Mouse (Mus musculus): ENCODE results near the gene Sh2b1. TPM values are rescaled to one million over a fixed set of nuclear protein-coding genes. Genes with fewer than 3 reads are reported as not detected.

Gene Sh2b1
- polyA plus RNA-seq, 1 experiment from 2014 or later, result 38.0 TPM

DNA sequence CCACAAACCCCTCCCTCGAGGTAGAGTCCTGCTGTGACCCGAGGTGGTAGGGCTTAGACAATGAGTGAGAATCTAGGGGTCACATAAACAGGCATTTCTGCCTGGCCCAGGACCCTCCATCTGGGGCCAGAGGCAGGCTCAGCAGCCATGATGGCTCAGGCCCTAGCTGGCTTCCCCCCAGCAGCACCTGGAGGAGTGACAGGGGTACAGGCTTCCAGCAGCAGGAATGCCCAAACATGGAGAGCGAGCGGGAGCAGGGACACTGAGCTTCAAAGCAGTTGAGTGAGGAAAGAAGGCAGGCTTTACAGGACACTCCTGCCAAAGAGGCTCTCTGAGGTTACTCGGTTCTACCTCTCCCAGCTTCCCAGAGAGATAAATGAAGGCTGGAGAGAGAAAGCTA, 10.4 kb downstream of the Sh2b1 start:
- no peak for ATAC-seq (ENCODE audit: low FRiP score)
- H3K4me2 ChIP-seq (replicated peaks; ENCODE audit: low read depth, low read length), result no peak overlapping the region
- DNase-seq (ENCODE audit: low spot score), result no peak
- peaks cover 6% of the 10 kb centered on the region; the same call in 1 of the 2 replicates for H3K36me3 ChIP-seq (ENCODE audit: control insufficient read depth, insufficient read depth, low read length)
- H3K4me1 ChIP-seq (replicated peaks; ENCODE audit: control insufficient read depth, insufficient read depth, low read length), result no peaks in the 10 kb centered on the region
- no peaks in the 10 kb centered on the region for H3K9me3 ChIP-seq (ENCODE audit: control insufficient read depth, low read length)
- H3K27me3 ChIP-seq (ENCODE audit: control insufficient read depth, insufficient read depth, low read length), result no peaks in the 10 kb centered on the region
- no peak overlapping the region for H3K4me3 ChIP-seq (ENCODE audit: low read depth, low read length)
- no peak overlapping the region for H3K27ac ChIP-seq (ENCODE audit: low read depth, low read length)
- no peak overlapping the region for H3K9ac ChIP-seq (ENCODE audit: low read depth, low read length)
- 42% methylated on average over 5 of the region's 5 CpGs for WGBS

DNA sequence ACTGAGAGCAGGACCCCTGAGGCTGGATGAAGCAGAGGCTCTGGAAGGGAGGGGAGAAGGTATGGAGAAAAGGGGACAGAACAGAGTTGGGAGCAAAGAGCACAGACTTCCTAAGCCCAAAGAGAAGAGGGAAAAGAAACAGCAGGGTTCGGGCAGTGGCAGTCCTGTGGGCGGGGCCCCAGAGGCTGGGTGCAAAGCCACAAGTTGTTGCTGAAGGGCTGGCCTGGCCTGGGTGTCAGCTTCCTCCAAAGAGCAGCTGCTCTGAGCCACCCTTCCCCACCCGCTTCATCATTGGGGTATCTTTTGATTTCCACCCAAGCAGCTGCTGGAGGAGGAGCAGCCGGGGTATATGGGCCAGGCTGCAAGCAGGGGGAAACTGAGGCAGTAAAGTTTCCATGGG, 11.1 kb downstream of the Sh2b1 start:
- no peaks in the 10 kb centered on the region for H3K27me3 ChIP-seq (ENCODE audit: control insufficient read depth, insufficient read depth, low read length)
- no peak overlapping the region for H3K4me2 ChIP-seq (replicated peaks; ENCODE audit: low read depth, low read length)
- H3K36me3 ChIP-seq (ENCODE audit: control insufficient read depth, insufficient read depth, low read length), result peaks cover 6% of the 10 kb centered on the region; the same call in 1 of the 2 replicates
- WGBS, result 50% methylated on average over 4 of the region's 4 CpGs
- H3K27ac ChIP-seq (ENCODE audit: low read depth, low read length), result no peak overlapping the region
- H3K4me3 ChIP-seq (ENCODE audit: low read depth, low read length), result no peak overlapping the region
- no peak for ATAC-seq (ENCODE audit: low FRiP score)
- H3K9me3 ChIP-seq (ENCODE audit: control insufficient read depth, low read length), result no peaks in the 10 kb centered on the region
- no peaks in the 10 kb centered on the region for H3K4me1 ChIP-seq (replicated peaks; ENCODE audit: control insufficient read depth, insufficient read depth, low read length)
- H3K9ac ChIP-seq (ENCODE audit: low read depth, low read length), result no peak overlapping the region
- DNase-seq (ENCODE audit: low spot score), result no peak

DNA sequence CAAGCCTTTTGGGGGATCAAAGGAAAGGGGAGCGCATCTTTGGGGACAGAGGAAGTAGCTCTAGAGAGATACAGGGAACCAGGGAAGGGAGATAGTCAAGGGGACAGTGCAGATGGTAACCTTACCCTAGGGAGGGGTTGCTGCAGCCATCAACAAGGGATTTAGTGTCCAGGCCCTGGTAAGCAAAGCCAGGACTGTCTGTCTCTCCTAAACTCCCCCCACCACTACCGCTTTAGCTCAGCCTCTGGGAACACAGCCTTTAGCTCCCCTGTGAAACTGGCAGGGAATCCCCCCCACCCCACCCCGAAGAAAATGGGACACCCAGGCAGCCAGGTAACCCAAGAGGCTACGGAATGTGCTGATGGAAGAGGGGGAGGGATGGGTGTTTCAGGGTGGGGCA, 11.7 kb downstream of the Sh2b1 start:
- no peak overlapping the region for H3K27ac ChIP-seq (ENCODE audit: low read depth, low read length)
- ATAC-seq (ENCODE audit: low FRiP score), result no peak
- H3K4me1 ChIP-seq (replicated peaks; ENCODE audit: control insufficient read depth, insufficient read depth, low read length), result no peaks in the 10 kb centered on the region

DNA sequence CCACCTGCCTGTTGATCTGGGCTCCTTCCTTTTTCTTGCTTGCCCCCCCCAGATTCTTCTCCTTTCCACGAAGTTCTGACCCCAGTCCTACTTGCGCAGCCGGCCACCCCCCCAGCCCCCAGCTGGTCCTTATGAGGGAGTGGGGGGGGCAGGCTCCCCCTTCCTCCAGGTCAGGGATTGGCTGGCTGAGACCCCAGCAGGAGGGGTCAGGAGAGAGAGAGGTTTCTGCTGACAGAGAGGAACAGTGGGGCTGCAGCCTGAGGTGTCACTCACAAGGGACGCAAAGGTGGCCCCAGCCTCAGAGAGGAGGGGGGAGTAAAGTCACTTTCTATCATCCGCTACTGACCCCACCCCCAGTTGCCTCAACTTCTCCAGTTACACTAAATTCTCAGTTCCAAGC, 12.2 kb downstream of the Sh2b1 start, which contains the start of gene Atp2a1:
Gene Atp2a1, minus strand, starts transcription at position 105 of the 400 bp plus-strand sequence.
- no peak for DNase-seq (ENCODE audit: low spot score)
- Histone ChIP-seq H3K4me2 (replicated peaks; ENCODE audit: low read depth, low read length) (no peak within 1 kb of the TSS; the same call in 1 of the 2 replicates), H3K36me3 (ENCODE audit: control insufficient read depth, insufficient read depth, low read length) (peaks cover 3% of the 10 kb centered on the region; the same call in 1 of the 2 replicates), H3K27ac (ENCODE audit: low read depth, low read length) (no peak within 1 kb of the TSS), H3K4me3 (ENCODE audit: low read depth, low read length) (no peak within 1 kb of the TSS), H3K9me3 (ENCODE audit: control insufficient read depth, low read length) (no peaks in the 10 kb centered on the region), H3K4me1 (replicated peaks; ENCODE audit: control insufficient read depth, insufficient read depth, low read length) (no peaks in the 10 kb centered on the region), H3K9ac (ENCODE audit: low read depth, low read length) (no peak within 1 kb of the TSS), H3K27me3 (ENCODE audit: control insufficient read depth, insufficient read depth, low read length) (no peaks in the 10 kb centered on the region)
- WGBS, result 41% methylated on average over 5 of the region's 5 CpGs
- no peak for ATAC-seq (ENCODE audit: low FRiP score)

More for the DNA sequence above, 11.7 kb downstream of the Sh2b1 start:
- Histone ChIP-seq H3K36me3 (ENCODE audit: control insufficient read depth, insufficient read depth, low read length) (peaks cover 6% of the 10 kb centered on the region; the same call in 1 of the 2 replicates), H3K27me3 (ENCODE audit: control insufficient read depth, insufficient read depth, low read length) (no peaks in the 10 kb centered on the region), H3K4me3 (ENCODE audit: low read depth, low read length) (no peak overlapping the region), H3K4me2 (replicated peaks; ENCODE audit: low read depth, low read length) (no peak overlapping the region), H3K9ac (ENCODE audit: low read depth, low read length) (no peak overlapping the region), H3K9me3 (ENCODE audit: control insufficient read depth, low read length) (no peaks in the 10 kb centered on the region)
- WGBS, result 69% methylated on average over 4 of the region's 4 CpGs
- DNase-seq (ENCODE audit: low spot score), result no peak

DNA sequence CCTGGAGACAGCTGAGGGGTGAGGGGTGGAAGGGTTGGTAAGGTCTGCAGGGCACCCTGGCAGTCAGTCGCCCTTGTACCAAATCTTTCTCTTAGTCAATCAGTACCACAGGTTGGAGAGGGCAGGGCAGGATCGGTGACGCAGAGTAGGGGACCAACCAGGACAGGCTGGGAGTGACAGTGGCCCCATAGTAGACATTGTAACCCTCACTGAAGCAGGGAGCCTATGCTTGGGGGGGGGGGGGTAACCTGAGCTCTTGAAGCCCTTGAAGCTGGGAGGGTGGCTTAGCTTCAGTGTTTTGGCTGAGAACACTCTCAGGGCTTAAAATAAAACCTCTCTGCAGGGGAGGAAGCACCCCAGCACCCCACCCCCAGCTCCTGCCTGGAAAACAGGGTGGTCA, 13.6 kb downstream of the Sh2b1 start:
- Histone ChIP-seq H3K9ac (ENCODE audit: low read depth, low read length) (no peak overlapping the region), H3K4me3 (ENCODE audit: low read depth, low read length) (no peak overlapping the region), H3K4me1 (replicated peaks; ENCODE audit: control insufficient read depth, insufficient read depth, low read length) (no peaks in the 10 kb centered on the region), H3K9me3 (ENCODE audit: control insufficient read depth, low read length) (no peaks in the 10 kb centered on the region), H3K27ac (ENCODE audit: low read depth, low read length) (no peak overlapping the region), H3K27me3 (ENCODE audit: control insufficient read depth, insufficient read depth, low read length) (no peaks in the 10 kb centered on the region), H3K36me3 (ENCODE audit: control insufficient read depth, insufficient read depth, low read length) (no peaks in the 10 kb centered on the region), H3K4me2 (replicated peaks; ENCODE audit: low read depth, low read length) (no peak overlapping the region)
- WGBS, result 64% methylated on average over 3 of the region's 3 CpGs
- ATAC-seq (ENCODE audit: low FRiP score) (no peak), DNase-seq (ENCODE audit: low spot score) (no peak)

DNA sequence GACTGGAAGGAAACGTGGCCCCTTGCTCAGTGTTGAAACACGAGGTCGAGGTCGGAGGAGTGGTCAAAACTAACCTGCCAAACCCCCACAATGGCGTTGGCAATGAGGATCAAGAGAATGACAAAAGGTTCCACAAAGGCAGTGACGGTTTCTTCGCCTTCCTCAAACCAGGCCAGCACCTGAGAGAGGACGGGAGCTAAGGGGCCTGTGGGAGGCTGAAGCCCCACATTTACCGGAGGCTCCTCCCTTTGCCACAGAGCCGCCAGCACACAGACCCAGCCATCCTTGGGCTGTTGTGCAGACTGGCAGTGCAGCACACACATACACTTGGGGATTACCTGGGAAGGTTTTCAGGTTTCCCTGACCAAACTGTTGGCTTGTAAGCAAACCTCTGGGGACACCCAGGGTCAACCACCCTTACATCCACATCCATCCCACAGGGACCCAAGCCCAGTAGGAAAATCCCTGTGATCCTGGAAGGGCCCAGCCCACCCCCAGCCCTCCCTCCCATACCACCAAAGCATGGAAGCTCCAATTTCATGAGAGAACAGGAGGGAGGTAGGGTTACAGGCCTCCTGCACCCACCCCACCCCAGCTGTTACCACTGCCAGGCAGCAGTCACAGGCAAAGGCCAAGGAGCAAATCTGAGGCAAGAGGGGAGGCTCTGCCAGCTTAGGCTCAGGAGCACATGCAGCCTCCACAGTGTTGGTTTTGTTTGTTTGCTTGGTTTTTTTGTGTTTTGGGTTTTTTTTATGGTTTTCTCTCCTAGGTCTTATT, 14.4 kb downstream of the Sh2b1 start:
- Histone ChIP-seq H3K9ac (ENCODE audit: low read depth, low read length) (no peak overlapping the region), H3K27ac (ENCODE audit: low read depth, low read length) (no peak overlapping the region), H3K4me1 (replicated peaks; ENCODE audit: control insufficient read depth, insufficient read depth, low read length) (no peaks in the 10 kb centered on the region), H3K36me3 (ENCODE audit: control insufficient read depth, insufficient read depth, low read length) (no peaks in the 10 kb centered on the region), H3K4me3 (ENCODE audit: low read depth, low read length) (no peak overlapping the region), H3K4me2 (replicated peaks; ENCODE audit: low read depth, low read length) (no peak overlapping the region), H3K9me3 (ENCODE audit: control insufficient read depth, low read length) (no peaks in the 10 kb centered on the region), H3K27me3 (ENCODE audit: control insufficient read depth, insufficient read depth, low read length) (no peaks in the 10 kb centered on the region)
- ATAC-seq (ENCODE audit: low FRiP score) (no peak), DNase-seq (ENCODE audit: low spot score) (no peak)
- WGBS, result 52% methylated on average over 10 of the region's 10 CpGs

DNA sequence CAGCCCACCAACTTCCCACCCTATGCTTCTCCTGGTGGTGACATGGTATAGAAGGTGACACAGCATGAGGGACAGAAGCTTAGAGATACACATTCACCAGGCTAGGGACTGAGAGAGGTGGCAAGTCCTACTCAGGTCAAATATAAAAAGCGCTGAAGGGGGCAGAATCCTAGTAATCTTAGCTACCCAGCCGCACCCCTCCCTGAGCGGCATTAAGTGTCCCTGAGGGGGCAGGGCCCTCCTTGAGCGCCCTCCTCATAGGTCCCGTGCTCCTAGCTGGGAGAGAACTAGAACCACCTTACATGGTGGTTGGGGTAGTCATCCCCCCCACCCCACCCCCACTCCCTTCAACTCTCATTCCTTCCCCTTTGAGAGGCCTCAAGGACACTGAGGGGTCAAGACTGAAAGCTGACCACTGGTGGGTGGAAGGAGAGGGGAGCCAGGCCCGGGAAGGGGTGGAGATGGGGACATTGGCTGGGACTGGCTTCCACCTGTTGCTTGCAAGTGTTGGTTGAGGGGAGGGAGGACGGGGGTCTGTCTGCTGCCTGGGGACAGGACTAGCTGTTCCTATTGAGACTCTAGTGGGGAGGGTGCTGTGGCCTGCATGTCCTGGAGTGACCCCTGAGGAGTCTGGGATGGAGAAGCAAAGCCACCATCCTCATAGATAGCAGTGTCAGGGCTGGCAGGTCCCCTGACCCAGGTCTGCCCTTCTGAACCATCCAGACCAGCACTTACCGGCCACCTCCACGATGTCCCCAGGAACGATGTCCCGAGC, 16.2 kb downstream of the Sh2b1 start:
- Histone ChIP-seq H3K4me3 (ENCODE audit: low read depth, low read length) (no peak overlapping the region), H3K4me1 (replicated peaks; ENCODE audit: control insufficient read depth, insufficient read depth, low read length) (no peaks in the 10 kb centered on the region), H3K9me3 (ENCODE audit: control insufficient read depth, low read length) (no peaks in the 10 kb centered on the region), H3K4me2 (replicated peaks; ENCODE audit: low read depth, low read length) (no peak overlapping the region), H3K9ac (ENCODE audit: low read depth, low read length) (no peak overlapping the region), H3K36me3 (ENCODE audit: control insufficient read depth, insufficient read depth, low read length) (no peaks in the 10 kb centered on the region), H3K27ac (ENCODE audit: low read depth, low read length) (no peak overlapping the region), H3K27me3 (ENCODE audit: control insufficient read depth, insufficient read depth, low read length) (no peaks in the 10 kb centered on the region)
- ATAC-seq (ENCODE audit: low FRiP score), result no peak
- 80% methylated on average over 11 of the region's 11 CpGs for WGBS
- DNase-seq (ENCODE audit: low spot score), result no peak

DNA sequence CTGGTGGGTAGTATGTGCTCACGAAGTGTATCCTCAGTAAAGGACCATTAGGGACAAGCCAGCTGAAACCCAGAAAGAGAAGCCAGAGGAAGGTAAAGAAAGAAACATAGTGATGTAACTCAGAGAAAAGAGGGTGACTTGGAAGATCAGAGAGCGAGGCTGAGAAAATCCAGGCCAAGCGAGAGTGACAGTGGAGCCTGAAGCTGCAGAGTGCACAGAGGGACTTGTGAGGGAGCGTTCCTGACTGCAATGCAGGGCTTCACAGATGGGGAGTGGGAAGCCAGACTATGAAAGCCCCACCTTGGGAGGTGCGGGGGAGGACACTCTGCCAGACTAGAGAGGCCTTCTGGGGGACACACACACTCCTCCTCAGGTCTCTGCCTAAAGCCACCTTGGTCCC, 17.0 kb downstream of the Sh2b1 start:
- Histone ChIP-seq H3K4me3 (ENCODE audit: low read depth, low read length) (no peak overlapping the region), H3K9ac (ENCODE audit: low read depth, low read length) (no peak overlapping the region), H3K27ac (ENCODE audit: low read depth, low read length) (no peak overlapping the region), H3K9me3 (ENCODE audit: control insufficient read depth, low read length) (no peaks in the 10 kb centered on the region), H3K36me3 (ENCODE audit: control insufficient read depth, insufficient read depth, low read length) (no peaks in the 10 kb centered on the region), H3K27me3 (ENCODE audit: control insufficient read depth, insufficient read depth, low read length) (no peaks in the 10 kb centered on the region), H3K4me1 (replicated peaks; ENCODE audit: control insufficient read depth, insufficient read depth, low read length) (no peaks in the 10 kb centered on the region), H3K4me2 (replicated peaks; ENCODE audit: low read depth, low read length) (no peak overlapping the region)
- DNase-seq (ENCODE audit: low spot score), result no peak
- 73% methylated on average over 5 of the region's 5 CpGs for WGBS
- ATAC-seq (ENCODE audit: low FRiP score), result no peak

Data from hindbrain, embryonic 11.5 days (tissue).